Mouse (Mus musculus): ENCODE measurements around the gene Jak2.

Jak2 gene

DNA sequence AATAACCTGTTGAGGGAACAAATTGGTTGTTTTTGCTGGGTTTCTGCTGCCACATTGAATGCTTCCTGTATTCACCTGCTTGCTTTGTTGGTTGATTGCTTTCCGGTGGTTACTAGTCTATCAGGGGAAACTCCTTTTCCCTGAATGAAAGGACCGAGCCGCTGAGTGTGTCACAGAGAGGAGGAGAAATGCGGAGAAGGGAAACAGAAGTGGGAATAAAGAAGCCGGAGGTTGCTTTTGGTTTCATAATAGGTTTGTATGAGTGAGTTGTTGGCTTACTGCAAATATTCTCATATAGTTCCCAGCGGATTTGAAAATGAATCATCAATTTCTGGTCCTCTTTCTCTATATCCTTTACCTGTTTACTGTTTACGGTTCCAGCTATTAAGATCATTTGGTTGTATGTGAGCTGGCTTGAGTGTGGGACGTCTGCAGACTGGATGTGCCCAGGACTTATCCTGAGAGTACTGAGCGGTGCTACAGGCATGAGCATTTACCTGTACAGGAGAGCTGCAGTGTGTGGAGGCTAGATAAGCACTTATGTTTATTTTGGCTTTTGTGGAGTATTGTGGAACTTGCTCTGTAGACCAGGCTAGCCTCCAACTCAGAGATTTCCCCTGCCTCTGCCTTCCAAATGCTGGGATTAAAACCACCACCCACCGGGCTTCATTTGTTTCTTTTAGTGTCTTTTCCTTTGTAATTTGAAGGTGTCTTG, 1.4 kb downstream of the Jak2 start:
- DNase-seq (ENCODE audit: inconsistent ontology term), result peak; percentile 51

GRCm38 (mm10) chr19:29253728-29254127, 2.1 kb downstream of the Jak2 start:
- DNase-seq (ENCODE audit: inconsistent ontology term), result peak; percentile 90

- DNase-seq (ENCODE audit: inconsistent ontology term), result peak; percentile 19
Observed at GRCm38 (mm10) chr19:29254671-29255070, 3.0 kb downstream of the Jak2 start.

DNA sequence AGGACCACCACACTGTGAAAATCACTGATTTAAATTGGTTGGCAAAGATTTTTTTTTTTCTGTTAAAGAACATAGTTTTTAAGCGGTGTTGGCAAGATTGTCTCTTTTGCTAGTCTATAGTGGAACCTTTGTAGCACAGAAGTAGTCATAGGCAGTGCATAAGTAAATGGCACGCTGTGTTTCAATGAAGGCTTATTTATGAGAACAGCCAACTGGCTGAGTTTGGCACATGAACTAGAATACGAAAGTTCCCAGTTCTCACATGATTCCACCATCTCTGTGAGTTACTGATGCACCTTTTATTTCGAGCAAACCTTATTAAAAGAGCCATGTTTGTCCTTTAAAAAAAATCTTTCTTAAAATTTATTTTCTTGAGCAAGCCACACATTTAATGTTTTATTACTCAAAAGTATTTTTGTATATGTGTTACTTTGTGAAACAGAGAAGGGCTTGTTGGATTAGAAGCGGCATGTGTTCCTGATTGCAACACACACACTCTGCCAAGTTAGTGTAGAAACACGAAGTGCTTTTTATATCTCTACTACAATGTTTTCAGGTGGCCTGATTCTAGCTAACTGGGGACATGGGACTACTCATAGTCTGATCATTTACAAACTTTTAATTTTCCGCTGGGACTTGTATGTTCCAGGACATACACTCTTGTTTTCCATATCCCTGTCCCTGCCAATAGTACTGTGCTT, 3.8 kb downstream of the Jak2 start:
- DNase-seq (ENCODE audit: inconsistent ontology term), result no peak

DNA sequence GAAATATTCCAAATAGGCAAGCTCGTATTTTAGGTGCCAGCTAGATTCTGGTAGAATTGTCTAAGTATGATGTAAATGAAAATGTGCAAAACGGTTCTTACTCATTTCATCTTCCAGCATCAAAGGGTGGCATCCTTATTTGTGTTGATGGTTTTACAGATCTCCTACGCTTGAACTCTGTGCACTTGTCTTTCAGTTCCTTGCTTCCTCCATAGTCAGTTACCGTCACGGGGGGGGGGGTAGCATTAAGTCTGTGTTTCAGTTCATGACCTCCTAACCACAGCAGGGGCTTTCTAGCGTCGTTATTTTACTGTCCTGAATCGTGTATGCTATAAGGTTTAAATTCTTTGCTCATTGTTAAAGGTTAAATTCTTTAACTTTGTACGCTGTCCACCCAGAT, 10.0 kb downstream of the Jak2 start:
- DNase-seq (ENCODE audit: inconsistent ontology term), result no peak

DNA sequence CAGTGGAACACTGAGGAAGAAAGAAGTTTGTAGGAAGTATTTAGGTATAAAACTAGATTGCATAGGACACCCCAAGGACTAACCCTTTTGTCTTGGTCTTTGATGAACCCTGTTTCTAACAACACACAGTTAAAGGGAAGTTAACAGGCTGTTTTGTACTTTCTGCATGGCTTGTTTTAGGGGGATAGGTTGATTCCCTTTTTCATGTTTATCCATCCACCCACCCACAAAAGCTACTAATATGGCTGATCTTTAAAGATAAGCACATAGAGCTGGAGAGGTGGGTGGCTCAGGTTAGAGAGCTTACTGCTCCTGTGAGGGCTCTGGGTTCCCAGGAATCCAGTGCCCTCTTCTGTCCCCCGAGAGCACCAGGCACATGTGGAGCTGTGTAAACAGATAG, 11.9 kb downstream of the Jak2 start:
- no peak for DNase-seq (ENCODE audit: inconsistent ontology term)

DNA sequence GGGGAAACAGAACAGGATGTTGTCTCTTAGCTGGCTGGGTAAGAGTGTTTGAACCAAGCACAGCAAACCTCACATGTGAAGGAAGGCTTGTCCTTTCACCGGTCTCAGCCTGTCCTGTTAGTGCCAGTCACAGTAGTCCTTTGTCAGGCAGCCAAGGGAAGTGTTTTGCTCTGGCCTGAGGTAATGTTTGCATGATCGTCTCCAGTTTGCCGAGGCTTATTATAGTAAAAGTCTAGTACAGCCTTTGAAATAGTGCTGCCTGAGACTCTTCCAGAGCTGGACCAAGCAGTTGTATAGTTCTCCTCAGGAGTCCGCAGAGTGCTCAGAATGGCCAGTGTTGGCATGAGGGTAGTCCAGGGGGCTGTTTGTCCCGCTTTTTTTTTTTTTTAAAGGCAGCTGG, 13.9 kb downstream of the Jak2 start:
- peak; percentile 58 for DNase-seq (ENCODE audit: inconsistent ontology term)

DNA sequence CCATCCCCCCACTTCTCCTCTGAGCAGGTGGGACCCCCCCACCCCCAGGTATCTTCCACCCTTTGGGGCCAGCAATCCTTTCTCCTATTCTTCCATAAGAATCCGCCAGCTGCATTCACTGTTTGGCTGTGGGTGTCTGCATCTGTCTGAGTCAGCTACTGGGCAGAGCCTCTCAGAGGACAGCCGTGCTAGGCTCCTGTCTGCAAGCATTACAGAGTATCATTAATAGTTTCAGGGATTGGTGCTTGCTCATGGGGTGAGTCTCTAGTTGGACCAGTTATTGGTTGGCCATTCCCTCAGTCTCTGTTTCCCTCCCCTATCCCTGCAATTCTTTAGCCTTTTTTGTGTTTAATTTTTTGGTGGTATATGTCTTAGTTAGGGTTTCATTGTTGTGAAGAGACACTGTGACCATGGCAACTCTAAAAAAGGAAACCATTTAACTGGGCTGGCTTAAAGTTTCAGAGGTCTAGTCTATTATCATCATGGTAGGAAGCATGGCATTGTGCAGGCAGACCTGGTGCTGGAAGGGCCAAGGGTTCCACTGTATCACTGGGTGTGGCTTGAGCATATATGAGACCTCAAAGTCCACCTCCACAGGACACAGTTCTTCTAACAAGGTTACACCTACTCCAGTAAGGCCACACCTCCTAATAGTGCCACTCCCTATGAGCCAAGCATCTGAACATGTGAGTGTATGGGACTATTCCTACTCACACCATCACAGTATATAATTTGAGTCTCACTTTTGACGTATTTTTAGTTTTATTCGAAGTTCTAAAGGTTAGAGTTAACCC, 15.6 kb downstream of the Jak2 start:
- no peak for DNase-seq (ENCODE audit: inconsistent ontology term)

DNA sequence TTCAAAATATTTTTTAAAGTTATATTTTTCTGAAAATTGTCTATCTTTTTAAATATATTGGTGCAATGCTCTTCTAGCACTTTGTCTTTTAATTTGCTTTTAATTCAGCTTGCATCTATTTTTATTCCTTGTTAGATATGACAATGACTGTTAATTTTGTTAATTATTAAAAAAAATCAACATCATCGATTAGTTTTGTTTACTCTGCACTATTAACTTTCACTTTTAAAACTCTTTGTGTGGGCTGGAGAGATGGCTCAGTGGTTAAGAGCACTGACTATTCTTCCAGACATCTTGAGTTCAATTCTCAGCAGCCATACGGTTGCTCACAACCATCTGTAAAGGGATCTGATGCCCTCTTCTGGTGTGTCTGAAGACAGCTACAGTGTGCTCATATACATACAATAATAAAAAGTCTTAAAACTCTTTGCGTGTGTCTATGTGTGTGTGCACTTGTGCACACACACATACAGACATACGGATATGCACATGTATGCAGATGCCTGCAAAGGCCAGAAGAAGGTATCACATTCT, 17.2 kb downstream of the Jak2 start:
- no peak for DNase-seq (ENCODE audit: inconsistent ontology term)

DNA sequence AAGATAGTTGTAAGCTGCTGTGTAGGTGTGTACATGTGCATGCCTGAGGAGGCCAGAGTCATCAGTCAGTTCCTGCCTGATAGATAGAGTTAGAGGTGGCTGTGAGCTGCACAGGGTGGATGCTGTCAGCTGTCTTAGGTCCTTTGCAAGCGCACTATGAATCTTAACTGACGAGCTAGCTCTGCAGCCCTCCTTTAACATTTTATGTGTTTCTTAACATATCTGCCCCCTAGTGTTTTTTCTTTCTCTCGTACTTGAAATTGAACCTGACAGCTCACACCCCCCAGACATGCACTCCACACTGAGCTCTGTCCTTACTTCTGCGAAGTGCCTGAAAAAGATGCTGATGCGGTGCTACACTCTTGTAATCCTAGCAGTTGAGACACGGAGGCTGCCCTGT, 18.6 kb downstream of the Jak2 start:
- DNase-seq (ENCODE audit: inconsistent ontology term), result no peak

- peak; percentile 14 for DNase-seq (ENCODE audit: inconsistent ontology term)
Observed at GRCm38 (mm10) chr19:29271147-29271578, 19.5 kb downstream of the Jak2 start.

- no peak for DNase-seq (ENCODE audit: inconsistent ontology term)
Observed at GRCm38 (mm10) chr19:29272011-29272809, 20.6 kb downstream of the Jak2 start.

DNA sequence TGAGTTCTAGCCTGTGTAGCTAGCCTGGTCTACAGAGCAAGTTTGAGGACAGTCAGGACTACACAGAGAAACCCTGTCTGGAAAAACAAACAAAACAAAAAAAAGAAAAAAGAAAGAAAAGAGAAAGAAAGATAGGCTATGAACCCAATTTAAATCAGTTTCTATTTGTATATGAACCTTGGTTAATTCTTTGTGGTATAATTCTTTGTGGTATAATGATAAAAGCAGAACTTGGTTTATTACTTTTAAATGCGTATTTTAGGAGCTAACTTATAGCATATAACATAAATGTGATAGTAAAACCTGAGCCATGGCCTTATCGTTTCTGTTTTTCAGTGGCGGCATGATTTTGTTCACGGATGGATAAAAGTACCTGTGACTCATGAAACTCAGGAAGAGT, 24.8 kb downstream of the Jak2 start:
- no peak for DNase-seq (ENCODE audit: inconsistent ontology term)

- no peak for DNase-seq (ENCODE audit: inconsistent ontology term)
Observed at GRCm38 (mm10) chr19:29278944-29279587, 27.4 kb downstream of the Jak2 start.

GRCm38 (mm10) chr19:29285451-29285869, 33.8 kb downstream of the Jak2 start:
- DNase-seq (ENCODE audit: inconsistent ontology term), result no peak

- no peak for DNase-seq (ENCODE audit: inconsistent ontology term)
Observed at GRCm38 (mm10) chr19:29287863-29288262, 36.2 kb downstream of the Jak2 start.

DNA sequence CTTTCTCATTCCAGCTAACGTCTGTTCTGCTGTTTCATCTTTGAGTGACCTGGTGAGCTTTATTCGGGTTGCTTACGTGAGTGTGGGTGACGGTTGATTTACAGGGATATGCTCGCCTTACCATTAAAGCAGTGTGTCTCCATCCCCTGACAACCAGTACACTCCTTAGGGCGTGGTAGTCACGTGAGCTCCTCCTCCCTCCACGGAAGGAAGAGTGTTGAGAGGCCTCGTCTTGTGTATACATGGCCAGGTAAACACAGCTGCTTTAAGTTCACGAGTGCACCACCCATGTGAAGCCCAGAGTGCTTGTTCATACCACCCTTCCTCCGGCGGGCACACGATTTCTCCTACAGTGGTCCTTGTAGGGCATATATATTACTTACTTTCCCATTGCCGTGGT, 39.9 kb downstream of the Jak2 start:
- DNase-seq (ENCODE audit: inconsistent ontology term), result no peak

DNA sequence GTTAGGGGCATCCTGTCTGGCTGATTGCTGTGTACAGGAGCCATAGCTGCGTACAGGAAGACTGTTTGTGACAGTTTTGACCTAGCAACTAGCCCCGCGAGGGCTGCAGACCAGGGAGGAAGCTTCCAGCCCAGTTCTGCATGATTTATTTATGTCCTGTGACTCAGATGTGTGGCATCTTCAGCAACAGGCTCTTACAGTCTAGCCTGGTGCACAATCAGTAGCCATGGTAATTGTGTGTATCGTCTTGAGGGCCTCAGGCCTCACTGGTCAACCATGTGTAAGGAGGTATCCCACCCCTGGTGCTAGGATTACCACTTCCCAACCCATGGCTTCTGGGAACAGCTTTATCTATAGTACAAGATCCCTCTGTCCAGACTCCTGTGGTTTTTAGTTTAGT, 40.9 kb downstream of the Jak2 start:
- peak; percentile 45 for DNase-seq (ENCODE audit: inconsistent ontology term)

- DNase-seq (ENCODE audit: inconsistent ontology term), result peak; percentile 14
Observed at GRCm38 (mm10) chr19:29294756-29295155, 43.1 kb downstream of the Jak2 start.

GRCm38 (mm10) chr19:29296166-29296565, 44.5 kb downstream of the Jak2 start:
- DNase-seq (ENCODE audit: inconsistent ontology term), result no peak

DNA sequence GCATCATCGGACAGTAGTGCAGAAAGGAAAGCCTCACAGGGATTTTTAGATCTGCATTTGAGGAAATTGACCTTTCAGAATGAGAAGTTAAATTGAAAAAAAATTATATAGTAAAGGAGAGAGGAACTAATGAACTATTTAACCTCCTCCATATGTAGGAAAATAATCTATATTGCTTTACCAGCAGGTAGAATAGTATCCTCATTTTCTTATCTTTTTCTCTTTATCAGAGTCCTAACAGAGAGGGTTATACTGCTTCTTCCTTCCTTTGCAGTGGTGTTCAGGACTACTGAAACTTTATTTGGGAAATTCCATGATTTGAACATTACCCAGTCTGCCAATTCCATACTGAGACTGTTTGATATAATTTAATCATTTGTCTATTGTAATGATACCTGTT, 45.7 kb downstream of the Jak2 start:
- DNase-seq (ENCODE audit: inconsistent ontology term), result no peak

Measured in Muller cell, postnatal 12 days (primary cell).